Mouse (Mus musculus): ENCODE results near the gene Prx. TPM values are rescaled to one million over a fixed set of nuclear protein-coding genes. Genes with fewer than 3 reads are reported as not detected.

Gene Prx
- polyA plus RNA-seq, 2 experiments: 2.1 to 6.6 TPM

DNA sequence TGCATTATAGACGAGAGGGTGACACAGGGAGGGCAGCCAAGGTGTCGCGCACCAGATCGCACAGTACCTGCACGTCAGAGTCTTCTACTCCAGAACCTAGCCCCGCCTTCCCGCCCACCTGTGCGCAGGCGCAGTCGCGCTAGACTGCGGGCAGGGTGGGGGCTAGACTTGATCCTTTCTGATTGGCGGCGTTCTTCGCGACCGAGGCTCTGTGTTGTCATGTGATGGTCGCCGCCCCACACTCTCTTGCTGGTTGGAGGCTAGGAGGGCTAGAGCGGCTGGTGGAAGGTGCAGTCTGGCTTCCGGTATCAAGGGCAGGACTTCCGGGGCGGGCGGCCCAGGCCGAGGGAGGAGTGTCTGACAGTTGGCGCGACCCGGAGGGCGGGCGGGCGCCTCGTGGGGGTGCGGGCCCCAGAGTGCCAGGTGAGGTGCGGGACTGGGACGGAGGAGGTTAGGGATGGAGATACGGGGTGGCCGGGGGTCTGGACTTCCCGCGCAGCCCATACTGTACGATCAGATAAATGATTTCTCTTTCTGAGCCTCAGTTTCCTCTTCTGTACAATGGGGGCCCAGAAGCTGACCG lies 53.9 kb downstream of the Prx start, which contains the start of the genes Pld3 and 2310022A10Rik:
Pld3 (minus strand) TSS at position 288 of the 583 bp plus-strand sequence.
2310022A10Rik (plus strand) TSS at position 303 of the 583 bp plus-strand sequence.
- Histone ChIP-seq H3K27ac (replicated peaks; ENCODE audit: low read depth, low read length) (no peak within 1 kb of the TSS), H3K4me1 (ENCODE audit: control insufficient read depth, insufficient read depth, low read length) (peaks cover 4% of the 10 kb centered on the region; the same call in 1 of the 2 replicates), H3K36me3 (ENCODE audit: control insufficient read depth, insufficient read depth, low read length) (peaks cover 13% of the 10 kb centered on the region), H3K9ac (ENCODE audit: low read depth, low read length, severe bottlenecking) (peak within 1 kb of the TSS; percentile 65), H3K4me3 (replicated peaks; ENCODE audit: low read length) (peak within 1 kb of the TSS; percentile 70), H3K9me3 (ENCODE audit: control insufficient read depth, low read length) (no peaks in the 10 kb centered on the region), H3K27me3 (ENCODE audit: control insufficient read depth, insufficient read depth, low read length) (no peaks in the 10 kb centered on the region), H3K4me2 (replicated peaks; ENCODE audit: low read depth, low read length, severe bottlenecking) (peak within 1 kb of the TSS; percentile 52)
- ATAC-seq (ENCODE audit: low FRiP score, low read depth) (peak; percentile 100), DNase-seq (ENCODE audit: low spot score) (peak; percentile 97)
- TF ChIP-seq POLR2A (IDR thresholded peaks at IDR 0.05; ENCODE audit: borderline replicate concordance, extremely low read depth, insufficient read depth, insufficient read length): peak; percentile 66; the same call in 1 of the 2 replicates
- WGBS: 0% methylated on average over 37 of the region's 41 CpGs

DNA sequence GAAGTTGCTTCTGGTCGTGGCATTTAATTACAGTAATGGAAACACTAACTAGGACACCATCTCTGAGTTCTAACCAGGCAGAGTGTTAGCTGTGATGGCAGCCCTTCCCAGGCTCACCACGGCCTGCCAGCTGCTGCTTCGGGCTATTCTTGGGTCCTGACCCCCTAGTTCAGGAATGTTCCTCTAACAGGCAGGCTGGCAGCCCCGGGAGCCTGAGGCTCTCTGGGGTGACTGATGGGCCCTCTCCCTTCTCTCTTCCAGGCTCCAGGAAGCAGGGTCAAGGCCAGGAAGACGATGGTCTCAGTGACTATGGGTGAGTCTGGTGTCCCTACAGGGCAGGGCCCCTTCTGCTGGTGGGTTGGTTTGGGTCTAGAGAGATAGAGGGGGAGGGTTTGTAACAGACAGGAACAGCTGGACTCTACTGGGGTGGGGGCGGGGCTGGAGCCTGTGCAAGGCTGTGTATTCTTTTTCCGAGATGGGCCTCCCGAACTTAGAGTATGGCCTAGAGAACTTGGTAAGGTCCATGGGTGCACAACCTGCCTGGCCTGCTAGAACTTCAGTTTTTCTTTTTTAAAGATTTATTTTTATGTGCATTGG lies 61.3 kb downstream of the Prx start:
- TF ChIP-seq POLR2A (IDR thresholded peaks at IDR 0.05; ENCODE audit: borderline replicate concordance, extremely low read depth, insufficient read depth, insufficient read length): no peak
- no peak overlapping the region for H3K4me2 ChIP-seq (replicated peaks; ENCODE audit: low read depth, low read length, severe bottlenecking)
- DNase-seq (ENCODE audit: low spot score) (peak; percentile 4), ATAC-seq (ENCODE audit: low FRiP score, low read depth) (peak; percentile 80)
- no peak overlapping the region; the same call in 1 of the 2 replicates for H3K27ac ChIP-seq (replicated peaks; ENCODE audit: low read depth, low read length)
- 66% methylated on average over 8 of the region's 8 CpGs for WGBS
- H3K27me3 ChIP-seq (ENCODE audit: control insufficient read depth, insufficient read depth, low read length): no peaks in the 10 kb centered on the region
- no peaks in the 10 kb centered on the region for H3K9me3 ChIP-seq (ENCODE audit: control insufficient read depth, low read length)
- H3K36me3 ChIP-seq (ENCODE audit: control insufficient read depth, insufficient read depth, low read length): peaks cover 78% of the 10 kb centered on the region
- no peak overlapping the region for H3K4me3 ChIP-seq (replicated peaks; ENCODE audit: low read length)
- no peak overlapping the region for H3K9ac ChIP-seq (ENCODE audit: low read depth, low read length, severe bottlenecking)
- no peaks in the 10 kb centered on the region for H3K4me1 ChIP-seq (ENCODE audit: control insufficient read depth, insufficient read depth, low read length)

DNA sequence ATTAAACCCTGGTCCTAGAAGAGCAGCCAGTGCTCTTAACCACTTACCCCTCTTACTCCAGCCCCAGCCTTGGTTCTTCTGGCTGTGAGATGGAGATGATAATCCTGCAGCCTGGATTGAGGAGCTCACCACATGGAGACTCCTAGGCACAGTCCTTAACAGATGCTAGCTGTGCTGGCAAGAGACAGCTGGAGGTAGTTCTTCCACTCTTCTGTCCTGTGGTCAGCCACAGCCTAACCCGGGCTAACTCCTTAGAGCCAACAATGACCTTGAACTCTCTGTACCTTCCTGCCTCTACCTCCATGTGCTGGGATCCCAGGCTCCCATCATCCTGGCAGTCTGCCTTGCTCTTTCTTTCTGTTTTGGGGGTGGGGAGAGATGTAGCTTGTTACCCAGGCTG lies 61.9 kb downstream of the Prx start:
- 92% methylated on average over 1 of the region's 1 CpGs for WGBS
- Histone ChIP-seq H3K9ac (ENCODE audit: low read depth, low read length, severe bottlenecking) (no peak overlapping the region), H3K27ac (replicated peaks; ENCODE audit: low read depth, low read length) (no peak overlapping the region; the same call in 1 of the 2 replicates), H3K4me1 (ENCODE audit: control insufficient read depth, insufficient read depth, low read length) (no peaks in the 10 kb centered on the region), H3K9me3 (ENCODE audit: control insufficient read depth, low read length) (no peaks in the 10 kb centered on the region), H3K4me3 (replicated peaks; ENCODE audit: low read length) (no peak overlapping the region), H3K4me2 (replicated peaks; ENCODE audit: low read depth, low read length, severe bottlenecking) (no peak overlapping the region), H3K36me3 (ENCODE audit: control insufficient read depth, insufficient read depth, low read length) (peaks cover 75% of the 10 kb centered on the region), H3K27me3 (ENCODE audit: control insufficient read depth, insufficient read depth, low read length) (no peaks in the 10 kb centered on the region)
- DNase-seq (ENCODE audit: low spot score) (no peak), ATAC-seq (ENCODE audit: low FRiP score, low read depth) (no peak)
- no peak for TF ChIP-seq POLR2A (IDR thresholded peaks at IDR 0.05; ENCODE audit: borderline replicate concordance, extremely low read depth, insufficient read depth, insufficient read length)

Other genes starting within 250 kb of the Prx start
- 83.6 and 119 TPM in 2 replicates for gene Numbl, start 240.9 kb upstream of the Prx start, polyA plus RNA-seq (2012; rRNA removed)
- 25.2 and 26.6 TPM in 2 replicates for gene Numbl, start 240.9 kb upstream of the Prx start, polyA plus RNA-seq (2014; fragmentation: Nextera tagmentation; extraction: Ambion mirVana)
- 86.0 and 107 TPM in 2 replicates for gene Ltbp4, start 161.6 kb upstream of the Prx start, polyA plus RNA-seq (2012; rRNA removed)
- gene Ltbp4, start 161.6 kb upstream of the Prx start, polyA plus RNA-seq (2014; fragmentation: Nextera tagmentation; extraction: Ambion mirVana): 54.3 and 57.1 TPM in 2 replicates
- gene Shkbp1, start 143.3 kb upstream of the Prx start, polyA plus RNA-seq (2012; rRNA removed): 58.7 and 80.6 TPM in 2 replicates
- gene Shkbp1, start 143.3 kb upstream of the Prx start, polyA plus RNA-seq (2014; fragmentation: Nextera tagmentation; extraction: Ambion mirVana): 30.5 and 35.5 TPM in 2 replicates
- gene Gm20479, start 141.9 kb upstream of the Prx start, polyA plus RNA-seq (2012; rRNA removed): 0.32 TPM in 1 of 2 replicates, not detected in the other
- gene Gm20479, start 141.9 kb upstream of the Prx start, polyA plus RNA-seq (2014; fragmentation: Nextera tagmentation; extraction: Ambion mirVana): not detected in 2 replicates
- 0.60 and 0.64 TPM in 2 replicates for gene Sptbn4, start 51.6 kb upstream of the Prx start, polyA plus RNA-seq (2012; rRNA removed)
- gene Sptbn4, start 51.6 kb upstream of the Prx start, polyA plus RNA-seq (2014; fragmentation: Nextera tagmentation; extraction: Ambion mirVana): 0.15 TPM in 2 replicates
- gene Blvrb, start 51.3 kb upstream of the Prx start, polyA plus RNA-seq (2012; rRNA removed): 44.8 and 49.5 TPM in 2 replicates
- gene Blvrb, start 51.3 kb upstream of the Prx start, polyA plus RNA-seq (2014; fragmentation: Nextera tagmentation; extraction: Ambion mirVana): 60.8 and 61.2 TPM in 2 replicates
- gene Sertad3, start 25.6 kb upstream of the Prx start, polyA plus RNA-seq (2012; rRNA removed): 31.3 and 32.1 TPM in 2 replicates
- gene Sertad3, start 25.6 kb upstream of the Prx start, polyA plus RNA-seq (2014; fragmentation: Nextera tagmentation; extraction: Ambion mirVana): 31.5 and 32.4 TPM in 2 replicates
- 23.3 and 28.0 TPM in 2 replicates for gene Sertad1, start 12.4 kb upstream of the Prx start, polyA plus RNA-seq (2012; rRNA removed)
- gene Sertad1, start 12.4 kb upstream of the Prx start, polyA plus RNA-seq (2014; fragmentation: Nextera tagmentation; extraction: Ambion mirVana): 34.2 and 39.4 TPM in 2 replicates
- 4.3 and 5.4 TPM in 2 replicates for gene Hipk4, start 23.9 kb downstream of the Prx start, polyA plus RNA-seq (2012; rRNA removed)
- gene Hipk4, start 23.9 kb downstream of the Prx start, polyA plus RNA-seq (2014; fragmentation: Nextera tagmentation; extraction: Ambion mirVana): 0.95 and 1.2 TPM in 2 replicates
- 147 and 193 TPM in 2 replicates for gene Pld3, start 53.9 kb downstream of the Prx start, polyA plus RNA-seq (2012; rRNA removed)
- gene Pld3, start 53.9 kb downstream of the Prx start, polyA plus RNA-seq (2014; fragmentation: Nextera tagmentation; extraction: Ambion mirVana): 110 and 114 TPM in 2 replicates
- gene 2310022A10Rik, start 53.9 kb downstream of the Prx start, polyA plus RNA-seq (2012; rRNA removed): 39.8 and 49.0 TPM in 2 replicates
- gene 2310022A10Rik, start 53.9 kb downstream of the Prx start, polyA plus RNA-seq (2014; fragmentation: Nextera tagmentation; extraction: Ambion mirVana): 27.0 and 27.4 TPM in 2 replicates
- 96.6 and 110 TPM in 2 replicates for gene Akt2, start 92.2 kb downstream of the Prx start, polyA plus RNA-seq (2012; rRNA removed)
- 112 and 119 TPM in 2 replicates for gene Akt2, start 92.2 kb downstream of the Prx start, polyA plus RNA-seq (2014; fragmentation: Nextera tagmentation; extraction: Ambion mirVana)
- 0.14 and 0.24 TPM in 2 replicates for gene Ttc9b, start 154.6 kb downstream of the Prx start, polyA plus RNA-seq (2012; rRNA removed)
- gene Ttc9b, start 154.6 kb downstream of the Prx start, polyA plus RNA-seq (2014; fragmentation: Nextera tagmentation; extraction: Ambion mirVana): 0.10 and 0.21 TPM in 2 replicates
- gene Map3k10, start 175.3 kb downstream of the Prx start, polyA plus RNA-seq (2012; rRNA removed): 34.4 and 42.9 TPM in 2 replicates
- 8.8 and 10.6 TPM in 2 replicates for gene Map3k10, start 175.3 kb downstream of the Prx start, polyA plus RNA-seq (2014; fragmentation: Nextera tagmentation; extraction: Ambion mirVana)
- gene Zfp607b, start 190.0 kb downstream of the Prx start, polyA plus RNA-seq (2012; rRNA removed): 1.9 and 3.2 TPM in 2 replicates
- 3.0 and 4.9 TPM in 2 replicates for gene Zfp607b, start 190.0 kb downstream of the Prx start, polyA plus RNA-seq (2014; fragmentation: Nextera tagmentation; extraction: Ambion mirVana)
- gene Zfp60, start 232.1 kb downstream of the Prx start, polyA plus RNA-seq (2012; rRNA removed): 10.0 and 11.6 TPM in 2 replicates
- gene Zfp60, start 232.1 kb downstream of the Prx start, polyA plus RNA-seq (2014; fragmentation: Nextera tagmentation; extraction: Ambion mirVana): 32.6 and 36.5 TPM in 2 replicates